Mouse (Mus musculus): ENCODE measurements around the gene Tec. TPM values are rescaled to one million over a fixed set of nuclear protein-coding genes. Genes with fewer than 3 reads are reported as not detected.

Gene Tec
- polyA plus RNA-seq, 1 experiment from 2014 or later: 4.6 TPM

- Histone ChIP-seq H3K27ac (no peak overlapping the region), H3K4me3 (no peak overlapping the region), H3K9ac (no peak overlapping the region), H3K27me3 (no peaks in the 10 kb centered on the region), H3K9me3 (no peaks in the 10 kb centered on the region), H3K4me2 (no peak overlapping the region), H3K36me3 (no peaks in the 10 kb centered on the region), H3K4me1 (peaks cover 7% of the 10 kb centered on the region; the same call in 1 of the 2 replicates)
- ATAC-seq (ENCODE audit: borderline replicate concordance, extremely low read depth, low FRiP score, low TSS enrichment): no peak
- 49% methylated on average over 4 of the region's 4 CpGs for WGBS
Measured at GRCm38 (mm10) chr5:72791386-72791785, 76.9 kb downstream of the Tec start.

DNA sequence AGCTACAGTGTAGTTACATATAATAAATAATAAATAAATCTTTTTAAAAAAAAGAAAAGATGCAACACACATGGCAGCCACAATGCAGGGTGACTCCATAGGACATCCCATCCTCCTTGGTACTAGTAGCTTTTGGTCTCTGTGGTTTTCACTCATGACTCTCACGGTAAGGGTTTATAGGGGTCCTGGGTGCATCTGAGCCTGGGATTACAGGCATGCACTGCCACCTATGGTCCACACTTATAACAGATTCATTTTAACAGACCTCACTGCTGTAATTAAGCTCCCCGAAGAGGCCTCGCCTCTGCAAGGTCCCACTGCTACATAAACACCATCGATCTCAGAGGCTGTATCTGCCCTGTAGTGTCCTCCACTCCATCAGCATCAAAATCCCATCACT is 82.8 kb downstream of the Tec start:
- ATAC-seq (ENCODE audit: borderline replicate concordance, extremely low read depth, low FRiP score, low TSS enrichment): no peak
- WGBS: 42% methylated on average over 4 of the region's 4 CpGs
- no peak overlapping the region for H3K27ac ChIP-seq
- H3K4me3 ChIP-seq: no peak overlapping the region
- H3K36me3 ChIP-seq: no peaks in the 10 kb centered on the region
- no peak overlapping the region for H3K4me2 ChIP-seq
- H3K9ac ChIP-seq: no peak overlapping the region
- no peaks in the 10 kb centered on the region for H3K27me3 ChIP-seq
- H3K4me1 ChIP-seq: no peaks in the 10 kb centered on the region
- H3K9me3 ChIP-seq: no peaks in the 10 kb centered on the region

DNA sequence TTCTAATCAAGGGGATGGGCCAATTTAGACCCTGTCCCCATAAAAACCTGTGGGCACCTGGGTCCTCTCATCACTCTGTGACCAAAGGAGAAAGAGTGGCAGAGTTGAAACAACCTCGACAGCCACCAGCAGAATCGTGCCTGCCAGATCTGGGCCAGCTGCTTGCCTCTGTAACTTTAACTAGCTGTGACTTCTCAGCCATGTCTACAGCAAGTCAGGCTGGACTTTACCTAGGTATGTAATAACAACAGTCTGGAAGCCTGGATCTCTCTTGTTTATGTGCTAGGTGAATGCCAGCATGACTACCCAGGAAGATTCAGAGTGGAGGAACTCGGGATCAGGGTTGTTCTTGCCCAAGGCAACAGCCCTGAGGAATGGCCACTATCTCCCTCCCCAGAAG is 83.6 kb downstream of the Tec start:
- WGBS: 69% methylated on average over 3 of the region's 3 CpGs
- no peak for ATAC-seq (ENCODE audit: borderline replicate concordance, extremely low read depth, low FRiP score, low TSS enrichment)
- Histone ChIP-seq H3K9ac (no peak overlapping the region), H3K4me1 (no peaks in the 10 kb centered on the region), H3K4me3 (no peak overlapping the region), H3K27ac (no peak overlapping the region), H3K9me3 (no peaks in the 10 kb centered on the region), H3K27me3 (no peaks in the 10 kb centered on the region), H3K36me3 (no peaks in the 10 kb centered on the region), H3K4me2 (no peak overlapping the region)

- H3K9me3 ChIP-seq: no peaks in the 10 kb centered on the region
- no peak overlapping the region for H3K9ac ChIP-seq
- no peak overlapping the region for H3K27ac ChIP-seq
- no peaks in the 10 kb centered on the region for H3K27me3 ChIP-seq
- 59% methylated on average over 8 of the region's 8 CpGs for WGBS
- H3K4me3 ChIP-seq: no peak overlapping the region
- H3K4me1 ChIP-seq: no peaks in the 10 kb centered on the region
- no peaks in the 10 kb centered on the region for H3K36me3 ChIP-seq
- ATAC-seq (ENCODE audit: borderline replicate concordance, extremely low read depth, low FRiP score, low TSS enrichment): no peak
- no peak overlapping the region for H3K4me2 ChIP-seq
Measured at GRCm38 (mm10) chr5:72783957-72784356, 84.3 kb downstream of the Tec start.

DNA sequence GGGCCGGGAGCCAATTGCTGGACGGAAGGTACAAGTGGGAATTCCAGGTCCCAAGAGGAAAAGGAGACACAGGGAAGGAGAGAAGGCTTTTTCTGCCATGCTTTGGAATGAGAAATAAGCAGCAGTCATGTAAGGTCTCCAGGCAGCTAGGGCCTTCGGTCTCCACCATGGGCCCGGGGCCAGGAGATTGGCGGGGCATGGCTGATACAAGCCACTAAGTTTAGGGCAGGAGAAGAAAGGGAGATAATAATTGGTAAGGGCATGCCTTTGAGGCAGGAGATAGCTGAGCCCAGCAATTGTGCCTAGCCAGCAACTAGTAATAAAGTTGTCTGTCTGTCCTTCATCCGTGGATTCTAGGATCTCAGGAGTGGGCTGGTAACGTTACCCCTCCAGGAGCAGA is 85.2 kb downstream of the Tec start:
- Histone ChIP-seq H3K27ac (no peak overlapping the region), H3K4me1 (no peaks in the 10 kb centered on the region), H3K27me3 (no peaks in the 10 kb centered on the region), H3K4me2 (no peak overlapping the region), H3K9ac (no peak overlapping the region), H3K36me3 (no peaks in the 10 kb centered on the region), H3K4me3 (no peak overlapping the region), H3K9me3 (no peaks in the 10 kb centered on the region)
- ATAC-seq (ENCODE audit: borderline replicate concordance, extremely low read depth, low FRiP score, low TSS enrichment): no peak
- WGBS: 91% methylated on average over 7 of the region's 7 CpGs

DNA sequence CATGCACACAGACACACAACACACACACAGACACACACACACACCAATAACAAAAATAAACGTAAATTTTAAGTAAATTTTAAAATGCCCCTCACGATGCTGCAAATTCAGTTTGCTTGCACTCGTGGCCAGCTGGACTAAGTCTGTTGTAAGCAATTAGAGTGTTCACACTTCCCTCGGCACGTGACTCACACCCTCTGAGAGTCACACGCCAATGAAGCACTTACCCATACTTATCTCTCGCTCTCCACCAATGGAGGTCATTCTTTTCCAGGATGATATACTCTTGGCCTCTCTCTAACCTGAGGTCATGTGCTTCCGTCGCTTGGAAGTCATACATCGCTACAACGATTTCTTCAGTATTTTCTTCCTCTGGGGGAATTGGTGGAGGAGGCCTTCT is 86.5 kb downstream of the Tec start:
- H3K9ac ChIP-seq: no peak overlapping the region
- H3K4me1 ChIP-seq: no peaks in the 10 kb centered on the region
- no peak for ATAC-seq (ENCODE audit: borderline replicate concordance, extremely low read depth, low FRiP score, low TSS enrichment)
- WGBS: 61% methylated on average over 11 of the region's 11 CpGs
- H3K27me3 ChIP-seq: no peaks in the 10 kb centered on the region
- no peak overlapping the region for H3K4me3 ChIP-seq
- no peaks in the 10 kb centered on the region for H3K36me3 ChIP-seq
- no peak overlapping the region for H3K4me2 ChIP-seq
- H3K9me3 ChIP-seq: no peaks in the 10 kb centered on the region
- H3K27ac ChIP-seq: no peak overlapping the region

GRCm38 (mm10) chr5:72776595-72776994 is 91.7 kb downstream of the Tec start:
- no peak overlapping the region for H3K27ac ChIP-seq
- no peaks in the 10 kb centered on the region for H3K27me3 ChIP-seq
- H3K9ac ChIP-seq: no peak overlapping the region
- no peaks in the 10 kb centered on the region for H3K9me3 ChIP-seq
- H3K4me1 ChIP-seq: no peaks in the 10 kb centered on the region
- ATAC-seq (ENCODE audit: borderline replicate concordance, extremely low read depth, low FRiP score, low TSS enrichment): no peak
- no peak overlapping the region for H3K4me3 ChIP-seq
- 95% methylated on average over 2 of the region's 2 CpGs for WGBS
- H3K36me3 ChIP-seq: no peaks in the 10 kb centered on the region
- H3K4me2 ChIP-seq: no peak overlapping the region

- ATAC-seq (ENCODE audit: borderline replicate concordance, extremely low read depth, low FRiP score, low TSS enrichment): no peak
- WGBS: 71% methylated on average over 2 of the region's 2 CpGs
- no peak overlapping the region for H3K4me3 ChIP-seq
- H3K9ac ChIP-seq: no peak overlapping the region
- H3K9me3 ChIP-seq: no peaks in the 10 kb centered on the region
- H3K27me3 ChIP-seq: no peaks in the 10 kb centered on the region
- no peak overlapping the region for H3K4me2 ChIP-seq
- H3K4me1 ChIP-seq: no peaks in the 10 kb centered on the region
- no peaks in the 10 kb centered on the region for H3K36me3 ChIP-seq
- H3K27ac ChIP-seq: no peak overlapping the region
Measured at GRCm38 (mm10) chr5:72776127-72776526, 92.2 kb downstream of the Tec start.

GRCm38 (mm10) chr5:72769841-72770240 is 98.4 kb downstream of the Tec start:
- H3K4me1 ChIP-seq: no peaks in the 10 kb centered on the region
- WGBS: 39% methylated on average over 6 of the region's 6 CpGs

GRCm38 (mm10) chr5:72763546-72763945 is 104.7 kb downstream of the Tec start:
- Histone ChIP-seq H3K36me3 (no peaks in the 10 kb centered on the region), H3K4me2 (no peak overlapping the region), H3K27me3 (no peaks in the 10 kb centered on the region), H3K9me3 (no peaks in the 10 kb centered on the region), H3K9ac (no peak overlapping the region), H3K4me3 (no peak overlapping the region), H3K27ac (no peak overlapping the region), H3K4me1 (no peaks in the 10 kb centered on the region)
- ATAC-seq (ENCODE audit: borderline replicate concordance, extremely low read depth, low FRiP score, low TSS enrichment): no peak
- 76% methylated on average over 5 of the region's 5 CpGs for WGBS

More at GRCm38 (mm10) chr5:72769841-72770240, 98.4 kb downstream of the Tec start:
- Histone ChIP-seq H3K27me3 (no peaks in the 10 kb centered on the region), H3K9me3 (no peaks in the 10 kb centered on the region), H3K4me2 (no peak overlapping the region), H3K4me3 (no peak overlapping the region), H3K9ac (no peak overlapping the region), H3K36me3 (no peaks in the 10 kb centered on the region), H3K27ac (no peak overlapping the region)
- ATAC-seq (ENCODE audit: borderline replicate concordance, extremely low read depth, low FRiP score, low TSS enrichment): no peak

DNA sequence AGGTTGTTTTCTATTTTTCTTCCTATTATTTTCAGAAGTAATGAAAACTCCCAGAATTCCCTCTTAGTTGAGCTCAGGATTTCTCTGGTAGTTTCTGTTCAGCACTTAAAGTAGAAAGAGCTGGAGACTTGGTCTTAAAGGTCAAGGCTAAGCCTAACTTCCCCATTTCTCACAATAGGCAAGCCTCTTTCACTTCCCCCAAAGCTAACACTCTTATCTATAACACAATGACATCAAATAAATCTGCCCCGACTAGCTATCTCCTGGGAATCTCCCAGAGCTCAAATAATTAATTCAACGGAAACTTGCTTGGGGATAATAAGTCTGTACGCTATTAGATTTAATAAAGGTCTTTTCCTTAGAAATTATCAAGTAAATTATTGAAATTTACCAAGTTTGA is 105.3 kb downstream of the Tec start:
- no peaks in the 10 kb centered on the region for H3K9me3 ChIP-seq
- H3K27me3 ChIP-seq: no peaks in the 10 kb centered on the region
- no peak overlapping the region for H3K9ac ChIP-seq
- no peak overlapping the region for H3K4me2 ChIP-seq
- no peak overlapping the region for H3K4me3 ChIP-seq
- no peaks in the 10 kb centered on the region for H3K4me1 ChIP-seq
- no peaks in the 10 kb centered on the region for H3K36me3 ChIP-seq
- 42% methylated on average over 3 of the region's 3 CpGs for WGBS
- no peak overlapping the region for H3K27ac ChIP-seq
- ATAC-seq (ENCODE audit: borderline replicate concordance, extremely low read depth, low FRiP score, low TSS enrichment): no peak

GRCm38 (mm10) chr5:72761758-72762157 is 106.5 kb downstream of the Tec start:
- no peaks in the 10 kb centered on the region for H3K9me3 ChIP-seq
- no peak overlapping the region for H3K9ac ChIP-seq
- no peaks in the 10 kb centered on the region for H3K4me1 ChIP-seq
- ATAC-seq (ENCODE audit: borderline replicate concordance, extremely low read depth, low FRiP score, low TSS enrichment): no peak
- H3K27ac ChIP-seq: no peak overlapping the region
- no peak overlapping the region for H3K4me3 ChIP-seq
- H3K27me3 ChIP-seq: no peaks in the 10 kb centered on the region
- 85% methylated on average over 5 of the region's 5 CpGs for WGBS
- H3K4me2 ChIP-seq: no peak overlapping the region
- no peaks in the 10 kb centered on the region for H3K36me3 ChIP-seq

DNA sequence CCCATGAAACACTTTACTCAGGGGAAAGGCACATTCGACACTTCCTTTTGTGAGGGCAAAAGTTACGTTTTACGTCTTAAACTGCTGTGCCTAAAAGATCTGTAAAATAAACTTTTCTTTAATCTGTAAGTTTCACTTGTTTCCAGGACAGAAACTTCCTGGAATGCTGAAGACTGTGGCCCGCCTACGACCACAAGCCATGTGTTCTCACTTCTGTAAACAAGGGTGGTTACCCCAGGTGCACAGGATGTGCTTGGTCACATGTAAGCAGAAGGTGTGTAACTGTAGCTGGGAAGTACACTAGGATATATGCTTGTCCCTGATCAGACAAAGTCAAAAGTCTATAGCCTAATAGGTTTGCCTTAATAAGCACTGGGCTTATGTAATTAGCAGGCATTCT is 107.0 kb downstream of the Tec start:
- Histone ChIP-seq H3K4me2 (no peak overlapping the region), H3K36me3 (no peaks in the 10 kb centered on the region), H3K4me1 (no peaks in the 10 kb centered on the region), H3K9me3 (no peaks in the 10 kb centered on the region), H3K9ac (no peak overlapping the region), H3K27ac (no peak overlapping the region), H3K4me3 (no peak overlapping the region), H3K27me3 (no peaks in the 10 kb centered on the region)
- ATAC-seq (ENCODE audit: borderline replicate concordance, extremely low read depth, low FRiP score, low TSS enrichment): no peak
- 51% methylated on average over 5 of the region's 5 CpGs for WGBS
